Mouse (Mus musculus) ES-E14 (cell line): Measurements from ENCODE around the gene Pde2a.

Experiments
- CHD2 ChIP-seq: IDR thresholded peaks from 2 replicates; pipeline ENCODE4 v1.6.1; 2014; ENCODE audit warnings: mild to moderate bottlenecking, low read depth, low read length, inconsistent platforms
- HCFC1 ChIP-seq: IDR thresholded peaks from 2 replicates; pipeline ENCODE4 v1.6.1; 2012; ENCODE audit warnings: low read length, inconsistent platforms, borderline replicate concordance; ENCODE audit not compliant: insufficient read depth
- MAFK ChIP-seq: IDR thresholded peaks from 2 replicates; pipeline ENCODE4 v1.6.1; 2014; ENCODE audit warnings: mild to moderate bottlenecking, low read depth, low read length, inconsistent platforms; ENCODE audit not compliant: insufficient read depth
- ZC3H11A ChIP-seq: IDR thresholded peaks from 2 replicates; pipeline ENCODE4 v1.6.1; 2012; ENCODE audit warnings: low read depth, mild to moderate bottlenecking, inconsistent platforms, low read length, borderline replicate concordance

GRCm38 (mm10) chr7:101422069-101422468 is 578 bp downstream of the Pde2a start:
- TF ChIP-seq CHD2 = no peak
- TF ChIP-seq ZC3H11A = no peak
- TF ChIP-seq MAFK = no peak
- no peak for TF ChIP-seq HCFC1
